Mouse (Mus musculus) gastrocnemius, adult 18-20 months (tissue): ENCODE data around the gene Hist1h2bc. TPM values are rescaled to one million over a fixed set of nuclear protein-coding genes. Genes with fewer than 3 reads are reported as not detected.
A peak's percentile ranks its signal among the peaks of the same experiment; 100 is the strongest.
"Not testable (repeated sequence)": the region's sequence is repeated elsewhere in the genome, so short reads cannot be mapped to it uniquely, and the experiment has no call there.

ENCODE experiments used
- DNase-seq: peaks from one replicate; pipeline ENCODE4 v3.0.0; 2021; ENCODE audit warnings: low spot score
- total RNA-seq, 2 experiments: library from RNA; stranded (reverse); gene quantifications; 2 replicates each; pipeline ENCODE4 v1.2.3; 2021

Hist1h2bc gene
- total RNA-seq, 2 experiments from 2014 or later = 66.4 to 69.8 TPM

- DNase-seq = no peak
These were observed 15.0 kb downstream of the Hist1h2bc start for GRCm38 (mm10) chr13:23698996-23699395.

GRCm38 (mm10) chr13:23699767-23700166 lies 15.8 kb downstream of the Hist1h2bc start:
- no peak for DNase-seq

- DNase-seq = peak; percentile 83
These were observed 17.0 kb downstream of the Hist1h2bc start for GRCm38 (mm10) chr13:23700786-23701520.

- DNase-seq = no peak
These were observed 18.2 kb downstream of the Hist1h2bc start for GRCm38 (mm10) chr13:23702220-23702619.

GRCm38 (mm10) chr13:23702801-23703200 lies 18.8 kb downstream of the Hist1h2bc start:
- not testable (repeated sequence) for DNase-seq

GRCm38 (mm10) chr13:23705751-23706356 lies 21.9 kb downstream of the Hist1h2bc start:
- DNase-seq = no peak

- no peak for DNase-seq
These were observed 22.8 kb downstream of the Hist1h2bc start for GRCm38 (mm10) chr13:23706771-23707170.

- DNase-seq = no peak
These were observed 24.0 kb downstream of the Hist1h2bc start for GRCm38 (mm10) chr13:23708041-23708440.

- DNase-seq = no peak
These were observed 24.7 kb downstream of the Hist1h2bc start for GRCm38 (mm10) chr13:23708654-23709053.

- DNase-seq = no peak
These were observed 25.8 kb downstream of the Hist1h2bc start for GRCm38 (mm10) chr13:23709714-23710373.

GRCm38 (mm10) chr13:23710374-23711089 lies 26.5 kb downstream of the Hist1h2bc start, which contains the start of gene Hfe:
TSS of gene Hfe (minus strand) at chr13:23710854.
- DNase-seq = peak; percentile 53

- DNase-seq = no peak
These were observed 32.5 kb downstream of the Hist1h2bc start for GRCm38 (mm10) chr13:23716261-23717042.

GRCm38 (mm10) chr13:23717176-23717575 lies 33.2 kb downstream of the Hist1h2bc start:
- no peak for DNase-seq

- not testable (repeated sequence) for DNase-seq
These were observed 33.7 kb downstream of the Hist1h2bc start for GRCm38 (mm10) chr13:23717593-23718245.

- DNase-seq = no peak
These were observed 40.2 kb downstream of the Hist1h2bc start for GRCm38 (mm10) chr13:23724239-23724638.

GRCm38 (mm10) chr13:23725213-23725612 lies 41.2 kb downstream of the Hist1h2bc start:
- no peak for DNase-seq

GRCm38 (mm10) chr13:23728472-23729191 lies 44.6 kb downstream of the Hist1h2bc start:
- DNase-seq = no peak

- peak; percentile 20 for DNase-seq
These were observed 45.2 kb downstream of the Hist1h2bc start for GRCm38 (mm10) chr13:23729192-23729525.

- no peak for DNase-seq
These were observed 45.7 kb downstream of the Hist1h2bc start for GRCm38 (mm10) chr13:23729706-23730105.

- DNase-seq = peak; percentile 24
These were observed 46.5 kb downstream of the Hist1h2bc start for GRCm38 (mm10) chr13:23730479-23730878.
